In genomic region chr2:5045269-5045965, GRCm38 (mm10) we compare ENCODE assay signal across 11 mouse cellular contexts. TPM values are rescaled to one million over a fixed set of nuclear protein-coding genes. Genes with fewer than 3 reads are reported as not detected.
A peak's percentile ranks its signal among the peaks of the same experiment; 100 is the strongest.
DNase-seq lines count a peak whose midpoint lies in the region; ATAC-seq and TF ChIP-seq lines count a peak whose summit lies in the region.
"Had no signal": no experiment of that assay in that cellular context is flagged by ENCODE, and none has a peak within 500 bp of the region (broad histone marks: within the 10 kb centered on the region; RNA-seq: fewer than 3 reads in every experiment).

No protein-coding gene starts in this region.

- DNase-seq in gastrocnemius, adult 2 months, result no peak
- DNase-seq in gastrocnemius, adult 18-20 months (ENCODE audit: low spot score), result no peak
- DNase-seq in spleen, postnatal 36 days (ENCODE audit: low spot score in 2 of 2), result peak; percentile 52 to 54
- DNase-seq in spleen, adult 12 weeks (ENCODE audit: low spot score), result no peak
- peak; percentile 58 for DNase-seq in hindlimb bud, embryonic 11.5 days (ENCODE audit: extremely low spot score, low read depth, low spot score)
- no peak for DNase-seq in T-cell, adult 2 months (ENCODE audit: low spot score)
- no peak for DNase-seq in layer of hippocampus, adult 9-11 months
- DNase-seq: adrenal gland, adult 2 months; cerebellum, adult 9-11 months; lung, postnatal 36 days had no signal

- H3K27ac ChIP-seq in gastrocnemius, adult 2 months, result peak overlapping the region; percentile 93

- ATAC-seq in activated CD4-positive, CD25-positive, alpha-beta regulatory T cell, adult 4 months, result no peak

- H3K4me3 ChIP-seq in gastrocnemius, adult 2 months, result no peak overlapping the region

- no peak for TF ChIP-seq CTCF in gastrocnemius, adult 2 months (IDR thresholded peaks at IDR 0.05)

- intact Hi-C loops in gastrocnemius, adult 2 months (cut with DNase I), result loop anchor here (2.0 kb wide), 1 partner anchor 13 kb away; no protein-coding TSS in a partner anchor

RNA-seq across cellular contexts. Expression of gene Optn, which starts 18.4 kb away (rescaled TPM):
- 10 to 100 TPM; 80.2 to 99.2 TPM for total RNA-seq in gastrocnemius, adult 2 months (2021)
- 10 to 100 TPM; 81.4 to 99.0 TPM for total RNA-seq in gastrocnemius, adult 18-20 months (2021)
- 1 to 10 TPM in 1 of 2 experiments, under 1 TPM in 1; 0.98 to 1.5 TPM for polyA plus RNA-seq in activated CD4-positive, CD25-positive, alpha-beta regulatory T cell, adult 4 months (2017; shearing (Covaris generic))

RNA-seq across cellular contexts. Expression of gene Mcm10, which starts 32.8 kb away (rescaled TPM):
- under 1 TPM in 1 of 2 experiments, not detected in 1; 0.08 TPM for total RNA-seq in gastrocnemius, adult 2 months (2021)
- under 1 TPM in 1 of 2 experiments, not detected in 1; 0.05 TPM for total RNA-seq in gastrocnemius, adult 18-20 months (2021)
- polyA plus RNA-seq in activated CD4-positive, CD25-positive, alpha-beta regulatory T cell, adult 4 months (2017; shearing (Covaris generic)), result 10 to 100 TPM in 1 of 2 experiments, 1 to 10 TPM in 1; 7.7 to 12.3 TPM

Comparison
In these comparisons a context has a peak if more than half of its experiments do, and no peak if none do; other contexts are left out.
1. DNase-seq: peak in spleen, postnatal 36 days (2 of 2) and hindlimb bud, embryonic 11.5 days (single experiment); none in gastrocnemius, adult 2 months (single experiment), gastrocnemius, adult 18-20 months (single experiment), spleen, adult 12 weeks (single experiment), T-cell, adult 2 months (single experiment) and layer of hippocampus, adult 9-11 months (single experiment).